Mouse (Mus musculus): Measurements from ENCODE around the gene Nbea.

The Nbea gene

GRCm38 (mm10) chr3:55753872-55754271 lies 429.6 kb downstream of the Nbea start:
- no peak for DNase-seq (ENCODE audit: low read depth, low spot score)

GRCm38 (mm10) chr3:55752558-55752957 lies 430.9 kb downstream of the Nbea start:
- DNase-seq (ENCODE audit: low read depth, low spot score) = no peak

- no peak for DNase-seq (ENCODE audit: low read depth, low spot score)
Observed at GRCm38 (mm10) chr3:55751363-55751762, 432.1 kb downstream of the Nbea start.

- no peak for DNase-seq (ENCODE audit: low read depth, low spot score)
Observed at GRCm38 (mm10) chr3:55750445-55751065, 432.9 kb downstream of the Nbea start.

GRCm38 (mm10) chr3:55743885-55744284 lies 439.6 kb downstream of the Nbea start:
- DNase-seq (ENCODE audit: low read depth, low spot score) = no peak

- DNase-seq (ENCODE audit: low read depth, low spot score) = no peak
Observed at GRCm38 (mm10) chr3:55742654-55743053, 440.8 kb downstream of the Nbea start.

GRCm38 (mm10) chr3:55742218-55742617 lies 441.3 kb downstream of the Nbea start:
- DNase-seq (ENCODE audit: low read depth, low spot score) = no peak

GRCm38 (mm10) chr3:55741428-55741827 lies 442.1 kb downstream of the Nbea start:
- DNase-seq (ENCODE audit: low read depth, low spot score) = no peak

- no peak for DNase-seq (ENCODE audit: low read depth, low spot score)
Observed at GRCm38 (mm10) chr3:55733665-55734064, 449.8 kb downstream of the Nbea start.

GRCm38 (mm10) chr3:55730549-55730948 lies 453.0 kb downstream of the Nbea start:
- DNase-seq (ENCODE audit: low read depth, low spot score) = no peak

- no peak for DNase-seq (ENCODE audit: low read depth, low spot score)
Observed at GRCm38 (mm10) chr3:55730142-55730541, 453.4 kb downstream of the Nbea start.

GRCm38 (mm10) chr3:55714260-55714659 lies 469.2 kb downstream of the Nbea start:
- DNase-seq (ENCODE audit: low read depth, low spot score) = no peak

- no peak for DNase-seq (ENCODE audit: low read depth, low spot score)
Observed at GRCm38 (mm10) chr3:55713856-55714255, 469.6 kb downstream of the Nbea start.

GRCm38 (mm10) chr3:55710300-55710699 lies 473.2 kb downstream of the Nbea start:
- no peak for DNase-seq (ENCODE audit: low read depth, low spot score)

- no peak for DNase-seq (ENCODE audit: low read depth, low spot score)
Observed at GRCm38 (mm10) chr3:55701632-55702031, 481.9 kb downstream of the Nbea start.

GRCm38 (mm10) chr3:55697174-55697573 lies 486.3 kb downstream of the Nbea start:
- DNase-seq (ENCODE audit: low read depth, low spot score) = no peak

- DNase-seq (ENCODE audit: low read depth, low spot score) = no peak
Observed at GRCm38 (mm10) chr3:55693073-55693472, 490.4 kb downstream of the Nbea start.

GRCm38 (mm10) chr3:55688098-55688497 lies 495.4 kb downstream of the Nbea start:
- DNase-seq (ENCODE audit: low read depth, low spot score) = no peak

- no peak for DNase-seq (ENCODE audit: low read depth, low spot score)
Observed at GRCm38 (mm10) chr3:55686993-55687392, 496.5 kb downstream of the Nbea start.

GRCm38 (mm10) chr3:55685627-55686026 lies 497.9 kb downstream of the Nbea start:
- DNase-seq (ENCODE audit: low read depth, low spot score) = no peak

- DNase-seq (ENCODE audit: low read depth, low spot score) = peak; percentile 44
Observed at GRCm38 (mm10) chr3:55684892-55685291, 498.6 kb downstream of the Nbea start.

GRCm38 (mm10) chr3:55677691-55678090 lies 505.8 kb downstream of the Nbea start:
- DNase-seq (ENCODE audit: low read depth, low spot score) = peak; percentile 58

GRCm38 (mm10) chr3:55674185-55674584 lies 509.3 kb downstream of the Nbea start:
- no peak for DNase-seq (ENCODE audit: low read depth, low spot score)

- no peak for DNase-seq (ENCODE audit: low read depth, low spot score)
Observed at GRCm38 (mm10) chr3:55667048-55667447, 516.5 kb downstream of the Nbea start.
